ENCODE assay signal across 9 mouse cellular contexts in genomic region chr11:101468731-101469130, GRCm38 (mm10). TPM values are rescaled to one million over a fixed set of nuclear protein-coding genes. Genes with fewer than 3 reads are reported as not detected.
A peak's percentile ranks its signal among the peaks of the same experiment; 100 is the strongest.
DNase-seq lines count a peak whose midpoint lies in the region; ATAC-seq and TF ChIP-seq lines count a peak whose summit lies in the region.
"Had no signal": no experiment of that assay in that cellular context is flagged by ENCODE, and none has a peak within 500 bp of the region (broad histone marks: within the 10 kb centered on the region; RNA-seq: fewer than 3 reads in every experiment).

No protein-coding gene starts in this region.

- H3K9me3 ChIP-seq in heart, embryonic 12.5 days (replicated peaks) = no peaks in the 10 kb centered on the region
- H3K9me3 ChIP-seq in ES-E14 (ENCODE audit: control insufficient read depth, insufficient read depth, low read depth, low read length) = no peaks in the 10 kb centered on the region
- H3K9me3 ChIP-seq in hindbrain, embryonic 12.5 days (replicated peaks) = no peaks in the 10 kb centered on the region
- no peaks in the 10 kb centered on the region for H3K9me3 ChIP-seq in midbrain, embryonic 13.5 days

- in situ Hi-C loops in ES-E14 (cut with MboI; ENCODE audit: low sequenced_read_pairs in 2 of 2, unreplicated experiment in 2 of 2) = no loop called here

- H3K36me3 ChIP-seq in heart, embryonic 12.5 days = no peaks in the 10 kb centered on the region
- no peaks in the 10 kb centered on the region for H3K36me3 ChIP-seq in ES-E14 (ENCODE audit: control insufficient read depth, insufficient read depth, low read length, poor library complexity, severe bottlenecking)
- H3K36me3 ChIP-seq in hindbrain, embryonic 12.5 days = peaks cover 11% of the 10 kb centered on the region; the same call in 1 of the 2 replicates
- H3K36me3 ChIP-seq in midbrain, embryonic 13.5 days = peaks cover 17% of the 10 kb centered on the region

- WGBS in heart, embryonic 12.5 days = 5% methylated on average over 13 of the region's 13 CpGs
- WGBS in hindbrain, embryonic 12.5 days = under 1% methylated on average over 13 of the region's 13 CpGs
- WGBS in midbrain, embryonic 13.5 days = 3% methylated on average over 13 of the region's 13 CpGs

- peak overlapping the region; percentile 44; the same call in 1 of the 2 replicates for H3K27ac ChIP-seq in heart, embryonic 12.5 days (ENCODE audit: poor library complexity, severe bottlenecking)
- no peak overlapping the region for H3K27ac ChIP-seq in ES-E14 (ENCODE audit: insufficient read depth, low read depth, low read length, poor library complexity, severe bottlenecking)
- peak overlapping the region; percentile 93 for H3K27ac ChIP-seq in hindbrain, embryonic 12.5 days
- H3K27ac ChIP-seq in midbrain, embryonic 13.5 days = peak overlapping the region; percentile 90

- ATAC-seq in heart, embryonic 12.5 days (ENCODE audit: insufficient number of reproducible peaks, low FRiP score) = no peak
- ATAC-seq in hindbrain, embryonic 12.5 days (ENCODE audit: low FRiP score) = no peak; the same call in 1 of the 2 replicates
- 0 out of 2 replicates have a peak, but pooled peaks have one; percentile 14 for ATAC-seq in midbrain, embryonic 13.5 days
- ATAC-seq in frontal cortex, adult (ENCODE audit: low TSS enrichment) = no peak

- H3K4me3 ChIP-seq in heart, embryonic 12.5 days = peak overlapping the region; percentile 77
- H3K4me3 ChIP-seq in ES-E14 (ENCODE audit: insufficient read depth in 1 of 2, low read depth in 1 of 2, low read length in 2 of 2, poor library complexity in 1 of 2, severe bottlenecking in 1 of 2) = peak overlapping the region; percentile 79 to 90
- H3K4me3 ChIP-seq in hindbrain, embryonic 12.5 days = peak overlapping the region; percentile 78
- H3K4me3 ChIP-seq in midbrain, embryonic 13.5 days (replicated peaks) = peak overlapping the region; percentile 79

- H3K9ac ChIP-seq in heart, embryonic 12.5 days = peak overlapping the region; percentile 87
- H3K9ac ChIP-seq in ES-E14 (ENCODE audit: insufficient read depth, low read depth, low read length, poor library complexity, severe bottlenecking) = peak overlapping the region; percentile 59
- H3K9ac ChIP-seq in hindbrain, embryonic 12.5 days = peak overlapping the region; percentile 94
- peak overlapping the region; percentile 89 for H3K9ac ChIP-seq in midbrain, embryonic 13.5 days (replicated peaks)

- peaks cover 50% of the 10 kb centered on the region for H3K4me1 ChIP-seq in heart, embryonic 12.5 days (replicated peaks)
- peaks cover 6 to 21% of the 10 kb centered on the region in 2 experiments for H3K4me1 ChIP-seq in ES-E14 (ENCODE audit: control insufficient read depth in 2 of 2, insufficient read depth in 2 of 2, low read length in 2 of 2, poor library complexity in 1 of 2)
- H3K4me1 ChIP-seq in hindbrain, embryonic 12.5 days = peaks cover 64% of the 10 kb centered on the region
- H3K4me1 ChIP-seq in midbrain, embryonic 13.5 days (replicated peaks) = peaks cover 72% of the 10 kb centered on the region

- DNase-seq in heart, adult 8-10 months (ENCODE audit: low spot score) = no peak
- no peak for DNase-seq in ES-E14 (ENCODE audit: low read depth, low spot score)
- DNase-seq in embryo, embryonic 10 days (ENCODE audit: low spot score) = no peak
- DNase-seq in urinary bladder, postnatal 10 days (ENCODE audit: low spot score) = no peak

- H3K27me3 ChIP-seq in heart, embryonic 12.5 days (replicated peaks) = no peaks in the 10 kb centered on the region
- H3K27me3 ChIP-seq in hindbrain, embryonic 12.5 days = no peaks in the 10 kb centered on the region
- no peaks in the 10 kb centered on the region for H3K27me3 ChIP-seq in midbrain, embryonic 13.5 days
- H3K27me3 ChIP-seq: Patski had no signal

- H3K4me2 ChIP-seq in heart, embryonic 12.5 days = peak overlapping the region; percentile 95
- H3K4me2 ChIP-seq in hindbrain, embryonic 12.5 days (replicated peaks) = peak overlapping the region; percentile 74
- H3K4me2 ChIP-seq in midbrain, embryonic 13.5 days (replicated peaks) = peak overlapping the region; percentile 82

TF ChIP-seq in ES-E14, 5 proteins besides CTCF, POLR2A, EP300 and RAD21:
- TF ChIP-seq HCFC1 (IDR thresholded peaks at IDR 0.05; ENCODE audit: borderline replicate concordance, insufficient read depth, low read length) (no peak), MAFK (IDR thresholded peaks at IDR 0.05; ENCODE audit: insufficient read depth, low read depth, low read length) (no peak), ZC3H11A (IDR thresholded peaks at IDR 0.05; ENCODE audit: borderline replicate concordance, low read depth, low read length) (no peak)

RNA-seq across cellular contexts. Expression of gene Vat1, which starts 2.7 kb away (rescaled TPM):
- polyA plus RNA-seq in heart, embryonic 12.5 days (2016; fragmentation: Nextera tagmentation; extraction: Ambion mirVana) = 39.3 and 40.4 TPM in 2 replicates
- 10 to 100 TPM; 20.6 to 23.2 (median 21.8) TPM for total RNA-seq in heart, adult 8-10 months (2022)
- 41.9 and 57.5 TPM in 2 replicates for total RNA-seq in ES-E14 (2012; rRNA removed)
- 94.8 and 95.7 TPM in 2 replicates for polyA plus RNA-seq in hindbrain, embryonic 12.5 days (2016; fragmentation: Nextera tagmentation; extraction: Ambion mirVana)
- polyA plus RNA-seq in midbrain, embryonic 13.5 days (2015; fragmentation: Nextera tagmentation; extraction: Ambion mirVana) = 79.5 and 91.5 TPM in 2 replicates

RNA-seq across cellular contexts. Expression of gene Rnd2, which starts 3.9 kb away (rescaled TPM):
- polyA plus RNA-seq in heart, embryonic 12.5 days (2016; fragmentation: Nextera tagmentation; extraction: Ambion mirVana) = 30.5 and 31.9 TPM in 2 replicates
- 1 to 10 TPM; 5.3 to 7.5 (median 6.2) TPM for total RNA-seq in heart, adult 8-10 months (2022)
- 8.9 and 10.4 TPM in 2 replicates for total RNA-seq in ES-E14 (2012; rRNA removed)
- 112 and 121 TPM in 2 replicates for polyA plus RNA-seq in hindbrain, embryonic 12.5 days (2016; fragmentation: Nextera tagmentation; extraction: Ambion mirVana)
- 102 and 117 TPM in 2 replicates for polyA plus RNA-seq in midbrain, embryonic 13.5 days (2015; fragmentation: Nextera tagmentation; extraction: Ambion mirVana)

RNA-seq across cellular contexts. Expression of gene Ifi35, which starts 20.5 kb away (rescaled TPM):
- 11.5 and 12.3 TPM in 2 replicates for polyA plus RNA-seq in heart, embryonic 12.5 days (2016; fragmentation: Nextera tagmentation; extraction: Ambion mirVana)
- total RNA-seq in heart, adult 8-10 months (2022) = 10 to 100 TPM; 13.4 to 14.6 (median 13.9) TPM
- total RNA-seq in ES-E14 (2012; rRNA removed) = 5.0 and 9.1 TPM in 2 replicates
- polyA plus RNA-seq in hindbrain, embryonic 12.5 days (2016; fragmentation: Nextera tagmentation; extraction: Ambion mirVana) = 4.2 and 5.7 TPM in 2 replicates
- 2.2 and 2.3 TPM in 2 replicates for polyA plus RNA-seq in midbrain, embryonic 13.5 days (2015; fragmentation: Nextera tagmentation; extraction: Ambion mirVana)

RNA-seq across cellular contexts. Expression of gene Rpl27, which starts 26.6 kb away (rescaled TPM):
- polyA plus RNA-seq in heart, embryonic 12.5 days (2016; fragmentation: Nextera tagmentation; extraction: Ambion mirVana) = 247 and 258 TPM in 2 replicates
- 10 to 100 TPM; 29.2 to 41.5 (median 39.2) TPM for total RNA-seq in heart, adult 8-10 months (2022)
- 1,298 and 1,307 TPM in 2 replicates for total RNA-seq in ES-E14 (2012; rRNA removed)
- 320 and 344 TPM in 2 replicates for polyA plus RNA-seq in hindbrain, embryonic 12.5 days (2016; fragmentation: Nextera tagmentation; extraction: Ambion mirVana)
- 303 and 310 TPM in 2 replicates for polyA plus RNA-seq in midbrain, embryonic 13.5 days (2015; fragmentation: Nextera tagmentation; extraction: Ambion mirVana)

RNA-seq across cellular contexts. Expression of gene Ptges3l, which starts 43.6 kb away (rescaled TPM):
- polyA plus RNA-seq in heart, embryonic 12.5 days (2016; fragmentation: Nextera tagmentation; extraction: Ambion mirVana) = 80.3 and 80.5 TPM in 2 replicates
- total RNA-seq in heart, adult 8-10 months (2022) = 10 to 100 TPM; 46.5 to 67.8 (median 61.1) TPM
- total RNA-seq in ES-E14 (2012; rRNA removed) = 3.2 and 3.4 TPM in 2 replicates
- 3.0 and 5.9 TPM in 2 replicates for polyA plus RNA-seq in hindbrain, embryonic 12.5 days (2016; fragmentation: Nextera tagmentation; extraction: Ambion mirVana)
- 2.0 and 2.6 TPM in 2 replicates for polyA plus RNA-seq in midbrain, embryonic 13.5 days (2015; fragmentation: Nextera tagmentation; extraction: Ambion mirVana)
